Mouse (Mus musculus) liver, embryonic 12.5 days (tissue): Measurements from ENCODE around the gene Rad9b. TPM values are rescaled to one million over a fixed set of nuclear protein-coding genes. Genes with fewer than 3 reads are reported as not detected.

ENCODE experiments used
- ATAC-seq: fragments of 200-750 bp; cut with Nextera tagmentation; 2 replicates; pipeline ENCODE4 v1.8.0; 2017; ENCODE audit warnings: moderate number of reproducible peaks, mild to moderate bottlenecking, moderate library complexity
- H3K27ac ChIP-seq: fragments of 300-500 bp; sonication (generic); 2 replicates; pipeline ENCODE4 v1.5.1; 2016; ENCODE audit warnings: mild to moderate bottlenecking
- H3K27me3 ChIP-seq: fragments of 300-500 bp; sonication (generic); replicated peaks from 2 replicates; pipeline ENCODE4 v1.6.1; 2016; ENCODE audit warnings: mild to moderate bottlenecking, moderate library complexity
- H3K36me3 ChIP-seq: fragments of 300-500 bp; sonication (generic); 2 replicates; pipeline ENCODE4 v1.6.1; 2016; ENCODE audit warnings: mild to moderate bottlenecking, moderate library complexity
- H3K4me1 ChIP-seq: fragments of 300-500 bp; sonication (generic); 2 replicates; pipeline ENCODE4 v1.6.1; 2016
- H3K4me2 ChIP-seq: fragments of 300-500 bp; sonication (generic); 2 replicates; pipeline ENCODE4 v1.6.1; 2016; ENCODE audit warnings: mild to moderate bottlenecking, moderate library complexity
- H3K4me3 ChIP-seq: fragments of 300-500 bp; sonication (generic); 2 replicates; pipeline ENCODE4 v1.5.1; 2016; ENCODE audit warnings: mild to moderate bottlenecking, moderate library complexity
- H3K9ac ChIP-seq: fragments of 300-500 bp; sonication (generic); 2 replicates; pipeline ENCODE4 v1.6.1; 2016; ENCODE audit warnings: mild to moderate bottlenecking, moderate library complexity
- H3K9me3 ChIP-seq: fragments of 300-500 bp; sonication (generic); replicated peaks from 2 replicates; pipeline ENCODE4 v1.6.1; 2016; ENCODE audit warnings: mild to moderate bottlenecking, moderate library complexity
- WGBS: fragments of 180-500 bp; shearing (Covaris S2); methylation state at CpG from one replicate; pipeline ENCODE4 v1.1.7; 2016; ENCODE audit not compliant: insufficient replicate concordance; 5-methylcytosine and 5-hydroxymethylcytosine counted together
- polyA plus RNA-seq: library from polyadenylated mRNA; unstranded; fragments of >200 nt; fragmentation: Nextera tagmentation; extraction: Ambion mirVana; gene quantifications from 2 replicates; pipeline ENCODE4 v1.2.1, GENCODE M21; 2016

Gene Rad9b
- polyA plus RNA-seq, 1 experiment from 2014 or later = 6.1 TPM

- Histone ChIP-seq H3K4me3 (no peak overlapping the region), H3K9me3 (no peaks in the 10 kb centered on the region), H3K36me3 (no peaks in the 10 kb centered on the region), H3K9ac (no peak overlapping the region), H3K4me1 (no peaks in the 10 kb centered on the region), H3K4me2 (no peak overlapping the region), H3K27me3 (no peaks in the 10 kb centered on the region), H3K27ac (no peak overlapping the region)
- ATAC-seq = no peak
- 6% methylated on average over 5 of the region's 5 CpGs for WGBS
Measured at GRCm38 (mm10) chr5:122344260-122344659, 9.8 kb downstream of the Rad9b start.

DNA sequence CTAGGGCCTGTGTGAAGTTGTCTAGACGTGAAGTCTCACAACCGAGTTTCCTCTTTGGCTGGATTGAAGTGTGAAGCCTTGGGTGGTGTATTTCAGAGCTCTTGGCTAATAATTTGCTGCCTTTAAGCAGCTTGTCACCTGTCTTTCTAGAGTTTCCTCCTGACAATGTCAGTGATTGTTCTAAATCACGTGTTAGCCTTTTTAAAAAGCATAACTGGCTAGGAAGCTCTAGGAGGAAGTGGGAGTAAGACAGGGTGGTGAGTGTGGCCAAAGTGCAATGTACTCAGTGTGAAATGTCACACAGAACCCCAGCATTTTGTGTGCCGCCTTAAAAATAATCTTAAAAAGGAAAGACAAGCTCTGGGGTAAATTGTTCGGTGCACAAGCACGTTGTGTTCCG lies 10.3 kb downstream of the Rad9b start:
- Histone ChIP-seq H3K9ac (no peak overlapping the region), H3K9me3 (no peaks in the 10 kb centered on the region), H3K27me3 (no peaks in the 10 kb centered on the region), H3K4me3 (no peak overlapping the region), H3K36me3 (no peaks in the 10 kb centered on the region), H3K4me2 (no peak overlapping the region), H3K27ac (no peak overlapping the region), H3K4me1 (no peaks in the 10 kb centered on the region)
- no peak for ATAC-seq
- 48% methylated on average over 7 of the region's 7 CpGs for WGBS

DNA sequence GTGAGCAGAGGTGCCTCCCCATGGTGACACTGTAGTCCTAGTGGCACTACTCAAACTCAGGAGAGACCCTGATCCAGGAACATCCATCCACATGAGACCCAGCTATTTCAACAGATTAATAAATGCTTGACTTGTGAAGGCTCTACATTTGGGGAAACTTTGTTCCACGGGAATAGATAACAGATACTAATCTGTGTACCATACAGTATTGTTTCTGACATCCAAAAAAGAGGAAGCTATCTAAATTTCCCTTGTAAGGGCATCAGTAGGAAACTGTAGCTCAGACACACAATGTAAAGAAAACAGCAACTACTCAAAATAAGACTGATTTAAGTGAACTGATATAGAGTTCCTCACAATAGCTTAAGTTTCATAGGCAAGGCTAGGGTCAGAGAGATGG lies 11.2 kb downstream of the Rad9b start:
- Histone ChIP-seq H3K27ac (no peak overlapping the region), H3K9me3 (no peaks in the 10 kb centered on the region), H3K4me3 (no peak overlapping the region), H3K36me3 (no peaks in the 10 kb centered on the region), H3K9ac (no peak overlapping the region), H3K4me2 (no peak overlapping the region), H3K4me1 (no peaks in the 10 kb centered on the region), H3K27me3 (no peaks in the 10 kb centered on the region)
- WGBS = 18% methylated on average over 1 of the region's 1 CpGs
- no peak for ATAC-seq

DNA sequence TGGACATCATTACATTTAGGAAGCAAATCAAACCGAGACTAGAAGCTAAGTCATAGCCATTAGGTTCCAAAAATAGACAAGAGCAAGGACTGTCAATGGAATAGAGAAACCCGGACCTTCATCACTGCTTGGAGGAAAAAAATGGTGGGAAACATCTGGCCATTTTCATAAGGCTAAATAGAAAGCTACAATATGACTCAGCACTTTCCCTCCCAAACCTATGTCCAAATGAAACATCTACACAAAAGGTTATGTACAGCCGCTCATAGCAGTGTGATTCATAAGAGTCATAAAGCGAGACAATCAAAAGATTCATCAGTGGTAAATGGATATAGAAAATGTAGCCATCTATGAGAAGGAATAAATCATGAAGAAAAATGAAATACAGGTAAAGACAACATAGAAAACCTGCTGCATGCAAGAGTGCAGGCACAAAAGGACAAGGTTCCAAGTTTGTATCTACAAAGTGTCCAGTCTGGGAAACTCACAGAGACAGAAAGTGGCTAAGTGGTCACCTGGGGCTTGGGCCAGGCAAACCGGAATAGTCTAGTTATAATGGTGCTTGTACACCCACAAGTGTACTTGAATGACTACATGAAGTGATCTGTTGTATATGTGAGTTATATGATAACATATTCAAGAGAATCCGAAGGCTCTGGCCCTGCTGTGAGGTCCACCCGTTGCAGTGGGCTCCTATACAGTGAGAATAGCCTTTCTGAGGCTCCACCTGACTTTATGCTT lies 17.3 kb downstream of the Rad9b start:
- Histone ChIP-seq H3K4me3 (no peak overlapping the region), H3K9ac (no peak overlapping the region), H3K27ac (no peak overlapping the region), H3K36me3 (no peaks in the 10 kb centered on the region), H3K4me1 (no peaks in the 10 kb centered on the region), H3K4me2 (no peak overlapping the region), H3K9me3 (no peaks in the 10 kb centered on the region), H3K27me3 (no peaks in the 10 kb centered on the region)
- ATAC-seq = no peak
- 81% methylated on average over 7 of the region's 7 CpGs for WGBS

DNA sequence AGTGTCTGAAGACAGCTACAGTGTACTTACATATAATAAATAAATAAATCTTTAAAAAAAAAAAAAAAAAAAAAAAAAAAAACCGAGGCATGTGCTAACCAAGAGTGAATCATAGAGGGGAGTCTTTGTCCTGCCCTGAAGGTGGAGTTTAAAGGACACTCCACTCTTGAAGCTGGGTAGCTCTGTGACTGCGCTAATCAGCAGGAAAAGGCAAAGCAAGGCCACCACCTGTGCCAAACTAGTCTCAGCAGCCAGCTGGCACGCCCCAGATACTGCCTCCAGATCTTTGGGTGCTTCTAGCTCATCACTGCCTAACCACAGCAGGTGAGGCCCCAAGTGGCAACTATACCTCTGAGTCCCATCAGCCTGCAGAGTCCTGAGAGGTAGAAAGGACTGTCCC lies 19.4 kb downstream of the Rad9b start:
- H3K27me3 ChIP-seq = no peaks in the 10 kb centered on the region
- H3K4me1 ChIP-seq = peaks cover 4% of the 10 kb centered on the region; the same call in 1 of the 2 replicates
- ATAC-seq = no peak
- H3K4me2 ChIP-seq = no peak overlapping the region
- no peak overlapping the region for H3K27ac ChIP-seq
- H3K9ac ChIP-seq = no peak overlapping the region
- no peak overlapping the region for H3K4me3 ChIP-seq
- no peaks in the 10 kb centered on the region for H3K36me3 ChIP-seq
- WGBS = 46% methylated on average over 3 of the region's 3 CpGs
- no peaks in the 10 kb centered on the region for H3K9me3 ChIP-seq

DNA sequence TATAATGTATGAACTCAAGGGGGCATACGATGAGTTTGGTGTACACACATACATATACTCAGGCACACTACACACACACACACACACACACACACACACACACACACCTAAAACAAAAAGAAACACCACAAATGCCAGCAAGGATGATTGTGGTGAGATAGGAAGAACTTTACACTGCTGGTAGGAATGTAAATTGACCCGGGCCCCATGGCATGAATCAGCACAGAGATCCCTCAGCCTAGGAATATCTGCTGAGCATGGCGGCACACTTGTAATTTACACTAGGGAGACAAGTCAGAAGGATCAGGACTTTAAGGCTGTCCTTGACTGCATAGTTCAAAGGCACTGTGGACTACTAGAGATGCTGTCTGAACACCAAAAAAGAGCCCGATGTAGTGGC lies 23.8 kb downstream of the Rad9b start:
- ATAC-seq = no peak
- no peak overlapping the region for H3K4me2 ChIP-seq
- no peak overlapping the region for H3K4me3 ChIP-seq
- H3K27me3 ChIP-seq = no peaks in the 10 kb centered on the region
- no peak overlapping the region for H3K27ac ChIP-seq
- peaks cover 4% of the 10 kb centered on the region; the same call in 1 of the 2 replicates for H3K4me1 ChIP-seq
- no peaks in the 10 kb centered on the region for H3K9me3 ChIP-seq
- H3K9ac ChIP-seq = no peak overlapping the region
- peaks cover 16% of the 10 kb centered on the region for H3K36me3 ChIP-seq
- whole genome bisulfite sequencing = 71% methylated on average over 4 of the region's 4 CpGs

DNA sequence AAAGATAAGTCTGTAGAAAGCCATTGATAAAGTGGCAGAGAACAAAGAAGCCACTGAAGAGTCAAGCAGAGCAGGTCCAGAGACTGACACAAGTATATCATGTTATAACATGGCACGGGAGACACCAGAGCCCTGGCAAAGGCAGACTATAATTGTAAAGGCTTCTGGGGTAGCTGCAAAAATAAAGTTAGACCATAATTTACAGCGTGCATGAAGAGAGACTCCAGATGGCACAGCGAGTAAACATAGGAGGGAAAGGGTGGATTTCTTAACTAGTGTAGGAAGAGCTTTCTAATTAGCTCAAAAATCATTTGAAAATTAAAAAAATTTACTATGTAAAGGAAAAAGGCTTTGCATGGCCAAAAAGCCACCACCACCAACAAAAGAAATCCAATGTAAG lies 26.8 kb downstream of the Rad9b start:
- no peaks in the 10 kb centered on the region for H3K27me3 ChIP-seq
- no peak overlapping the region for H3K27ac ChIP-seq
- peaks cover 4% of the 10 kb centered on the region; the same call in 1 of the 2 replicates for H3K4me1 ChIP-seq
- peaks cover 37% of the 10 kb centered on the region for H3K36me3 ChIP-seq
- no peaks in the 10 kb centered on the region for H3K9me3 ChIP-seq
- no peak overlapping the region for H3K4me3 ChIP-seq
- WGBS = 80% methylated on average over 3 of the region's 3 CpGs
- no peak overlapping the region for H3K9ac ChIP-seq
- no peak for ATAC-seq
- no peak overlapping the region for H3K4me2 ChIP-seq

DNA sequence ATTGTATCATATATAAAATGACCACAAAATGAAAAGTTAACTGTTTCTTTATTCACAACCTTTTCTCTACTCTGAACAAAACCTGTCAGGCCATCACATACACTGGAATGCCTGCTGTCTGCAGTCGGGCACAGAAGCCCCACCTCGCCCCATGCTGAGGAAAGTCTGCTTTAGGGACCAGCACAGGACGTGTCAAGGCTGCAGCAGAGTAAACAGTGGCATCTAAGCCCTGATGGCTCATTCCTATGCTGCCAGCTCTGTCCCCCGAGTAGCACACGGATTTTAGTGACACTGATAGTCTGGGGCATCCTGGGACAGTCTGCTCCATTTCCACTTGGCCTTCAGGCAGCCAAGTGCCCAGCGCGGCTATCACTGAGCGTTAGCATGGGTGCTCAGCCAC lies 28.6 kb downstream of the Rad9b start:
- H3K4me1 ChIP-seq = peaks cover 4% of the 10 kb centered on the region; the same call in 1 of the 2 replicates
- no peak overlapping the region for H3K27ac ChIP-seq
- no peaks in the 10 kb centered on the region for H3K9me3 ChIP-seq
- no peak overlapping the region for H3K4me2 ChIP-seq
- no peak for ATAC-seq
- H3K4me3 ChIP-seq = no peak overlapping the region
- H3K27me3 ChIP-seq = no peaks in the 10 kb centered on the region
- peaks cover 55% of the 10 kb centered on the region for H3K36me3 ChIP-seq
- 83% methylated on average over 8 of the region's 8 CpGs for WGBS
- H3K9ac ChIP-seq = no peak overlapping the region

GRCm38 (mm10) chr5:122324608-122325431 lies 29.2 kb downstream of the Rad9b start:
- peaks cover 2% of the 10 kb centered on the region; the same call in 1 of the 2 replicates for H3K4me1 ChIP-seq
- H3K4me2 ChIP-seq = no peak overlapping the region
- no peaks in the 10 kb centered on the region for H3K27me3 ChIP-seq
- no peaks in the 10 kb centered on the region for H3K9me3 ChIP-seq
- no peak for ATAC-seq
- no peak overlapping the region for H3K4me3 ChIP-seq
- 83% methylated on average over 23 of the region's 23 CpGs for WGBS
- no peak overlapping the region for H3K9ac ChIP-seq
- H3K36me3 ChIP-seq = peaks cover 62% of the 10 kb centered on the region
- no peak overlapping the region for H3K27ac ChIP-seq

GRCm38 (mm10) chr5:122323523-122323922 lies 30.5 kb downstream of the Rad9b start:
- H3K27ac ChIP-seq = no peak overlapping the region
- H3K4me3 ChIP-seq = no peak overlapping the region
- no peak overlapping the region for H3K4me2 ChIP-seq
- H3K27me3 ChIP-seq = no peaks in the 10 kb centered on the region
- WGBS = 89% methylated on average over 8 of the region's 8 CpGs
- ATAC-seq = no peak
- no peak overlapping the region for H3K9ac ChIP-seq
- H3K36me3 ChIP-seq = peaks cover 74% of the 10 kb centered on the region
- no peaks in the 10 kb centered on the region for H3K9me3 ChIP-seq
- no peaks in the 10 kb centered on the region for H3K4me1 ChIP-seq

GRCm38 (mm10) chr5:122320205-122320781 lies 33.7 kb downstream of the Rad9b start:
- Histone ChIP-seq H3K9me3 (no peaks in the 10 kb centered on the region), H3K9ac (no peak overlapping the region), H3K36me3 (peaks cover 79% of the 10 kb centered on the region), H3K27me3 (no peaks in the 10 kb centered on the region), H3K27ac (no peak overlapping the region), H3K4me3 (no peak overlapping the region), H3K4me1 (peaks cover 20% of the 10 kb centered on the region), H3K4me2 (no peak overlapping the region)
- ATAC-seq = no peak
- 73% methylated on average over 12 of the region's 12 CpGs for WGBS
